Mouse (Mus musculus): ENCODE results near the gene Grik5. TPM values are rescaled to one million over a fixed set of nuclear protein-coding genes. Genes with fewer than 3 reads are reported as not detected.

Grik5 gene
- polyA plus RNA-seq (2012), result 18.8 and 31.7 TPM in 2 replicates

GRCm38 (mm10) chr7:25071979-25072715, at the start of gene Grik5, which contains the start of gene Zfp574:
Grik5 (minus strand) TSS chr7:25072346.
Zfp574 (plus strand) TSS chr7:25072567.

GRCm38 (mm10) chr7:25005421-25006065, 66.6 kb downstream of the Grik5 start, which contains the start of gene Atp1a3:
Atp1a3 (minus strand) TSS chr7:25005958.

GRCm38 (mm10) chr7:24971972-24972893, 99.9 kb downstream of the Grik5 start, which contains the start of gene Rabac1:
Rabac1 (minus strand) TSS chr7:24972754.

Other genes with a start within 250 kb of the Grik5 start
- 30.6 and 98.7 TPM in 2 replicates for gene Gm9844, start 210.1 kb downstream of the Grik5 start, polyA plus RNA-seq (2012)
- not detected in 2 replicates for gene Lypd4, start 202.4 kb downstream of the Grik5 start, polyA plus RNA-seq (2012)
- gene Dmrtc2, start 202.3 kb downstream of the Grik5 start, polyA plus RNA-seq (2012), result not detected in 2 replicates
- 3,485 and 4,048 TPM in 2 replicates for gene Rps19, start 188.0 kb downstream of the Grik5 start, polyA plus RNA-seq (2012)
- 11.7 and 31.8 TPM in 2 replicates for gene Cd79a, start 175.0 kb downstream of the Grik5 start, polyA plus RNA-seq (2012)
- 592 and 679 TPM in 2 replicates for gene Arhgef1, start 169.4 kb downstream of the Grik5 start, polyA plus RNA-seq (2012)
- not detected in 2 replicates for gene Gm4881, start 127.9 kb downstream of the Grik5 start, polyA plus RNA-seq (2012)
- 296 and 340 TPM in 2 replicates for gene Rabac1, start 99.6 kb downstream of the Grik5 start, polyA plus RNA-seq (2012)
- 78.9 and 103 TPM in 2 replicates for gene Atp1a3, start 66.4 kb downstream of the Grik5 start, polyA plus RNA-seq (2012)
- gene Zfp574, start 221 bp upstream of the Grik5 start, polyA plus RNA-seq (2012), result 45.8 and 46.8 TPM in 2 replicates
- gene Pou2f2, start 107.4 kb upstream of the Grik5 start, polyA plus RNA-seq (2012), result 32.3 and 42.5 TPM in 2 replicates
- gene Dedd2, start 148.3 kb upstream of the Grik5 start, polyA plus RNA-seq (2012), result 117 and 119 TPM in 2 replicates
- 8.5 and 10.1 TPM in 2 replicates for gene Zfp526, start 149.1 kb upstream of the Grik5 start, polyA plus RNA-seq (2012)
- 140 TPM in 2 replicates for gene Gsk3a, start 165.5 kb upstream of the Grik5 start, polyA plus RNA-seq (2012)
- gene Erf, start 178.4 kb upstream of the Grik5 start, polyA plus RNA-seq (2012), result 181 and 188 TPM in 2 replicates
- gene Cic, start 195.4 kb upstream of the Grik5 start, polyA plus RNA-seq (2012), result 471 and 510 TPM in 2 replicates
- gene Pafah1b3, start 225.6 kb upstream of the Grik5 start, polyA plus RNA-seq (2012), result 40.1 and 47.3 TPM in 2 replicates
- 0.06 and 0.29 TPM in 2 replicates for gene Prr19, start 229.1 kb upstream of the Grik5 start, polyA plus RNA-seq (2012)
- gene Tmem145, start 233.8 kb upstream of the Grik5 start, polyA plus RNA-seq (2012), result 0.12 and 0.65 TPM in 2 replicates
- 12.6 and 17.7 TPM in 2 replicates for gene Megf8, start 244.8 kb upstream of the Grik5 start, polyA plus RNA-seq (2012)